Mouse (Mus musculus): ENCODE data around the gene Ak3.

Ak3 gene

DNA sequence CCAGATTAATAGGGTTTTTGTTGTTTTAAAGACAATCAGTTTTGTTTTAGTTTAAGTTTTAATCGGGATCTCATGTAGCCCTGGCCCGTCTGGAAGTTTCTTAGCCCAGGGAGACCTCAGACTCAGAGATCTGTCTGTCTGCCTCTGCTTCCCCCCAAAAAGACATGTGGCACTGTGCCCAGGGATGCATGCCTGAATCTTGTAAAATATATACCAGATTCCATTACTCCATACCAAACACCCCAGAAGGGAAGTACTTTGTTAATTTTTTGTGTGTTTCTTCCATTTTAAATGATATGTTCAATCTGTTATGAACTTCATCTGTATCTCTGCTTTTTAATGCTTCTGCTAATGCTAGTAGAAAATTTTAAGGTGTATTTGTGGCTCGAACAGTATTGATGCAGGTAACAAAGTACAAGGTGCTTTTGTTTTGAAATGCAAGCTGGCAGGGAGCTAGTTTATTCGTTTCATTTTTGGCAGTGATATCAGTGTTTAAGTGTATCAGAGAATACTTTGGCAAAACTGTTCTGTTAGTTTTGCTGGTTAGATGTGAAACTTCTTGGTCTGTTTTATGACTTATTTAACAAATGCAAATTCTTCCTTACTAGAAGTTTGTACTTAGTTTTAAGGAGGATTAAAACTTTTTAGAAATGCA lies 49.7 kb downstream of the Ak3 start:
- no peak for DNase-seq (ENCODE audit: inconsistent age in 2 of 2, low spot score in 1 of 2)

DNA sequence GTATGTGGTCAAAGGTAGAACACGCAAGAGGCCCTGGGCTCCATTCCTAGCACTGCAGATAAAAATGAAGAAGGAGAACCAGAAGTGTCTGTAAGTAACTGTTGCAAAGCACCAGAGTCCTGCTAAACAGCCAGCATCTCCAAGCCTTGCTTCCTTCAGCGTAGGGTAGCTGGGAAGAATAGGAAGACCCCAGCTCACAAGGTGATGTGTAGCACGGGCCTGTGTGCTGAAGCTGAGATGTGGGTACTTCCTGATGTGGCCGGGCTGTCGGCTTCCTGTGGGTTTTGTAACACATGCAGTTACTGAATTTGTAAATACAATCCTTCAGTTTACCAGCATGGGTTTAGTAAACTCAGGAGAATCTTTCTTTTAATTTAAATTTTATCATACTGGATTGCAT lies 52.4 kb downstream of the Ak3 start:
- DNase-seq (ENCODE audit: inconsistent age in 2 of 2, low spot score in 1 of 2), result no peak

DNA sequence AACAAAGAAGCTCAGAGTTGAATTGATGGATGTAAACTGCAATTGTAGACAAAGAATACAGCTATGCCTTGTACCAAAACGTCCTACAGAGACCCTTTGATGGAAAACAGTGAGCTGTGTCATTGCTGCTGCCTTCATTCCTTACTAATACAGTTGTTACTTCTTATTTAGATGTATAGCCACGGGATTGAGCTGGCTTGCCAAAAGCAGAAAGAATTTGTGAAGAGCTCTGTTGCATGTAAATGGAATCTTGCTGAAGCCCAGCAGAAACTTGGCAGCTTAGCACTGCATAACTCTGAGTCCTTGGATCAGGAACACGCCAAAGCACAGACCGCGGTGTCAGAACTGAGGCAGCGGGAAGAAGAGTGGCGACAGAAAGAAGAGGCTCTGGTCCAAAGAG lies 52.9 kb downstream of the Ak3 start:
- DNase-seq (ENCODE audit: inconsistent age in 2 of 2, low spot score in 1 of 2), result no peak

DNA sequence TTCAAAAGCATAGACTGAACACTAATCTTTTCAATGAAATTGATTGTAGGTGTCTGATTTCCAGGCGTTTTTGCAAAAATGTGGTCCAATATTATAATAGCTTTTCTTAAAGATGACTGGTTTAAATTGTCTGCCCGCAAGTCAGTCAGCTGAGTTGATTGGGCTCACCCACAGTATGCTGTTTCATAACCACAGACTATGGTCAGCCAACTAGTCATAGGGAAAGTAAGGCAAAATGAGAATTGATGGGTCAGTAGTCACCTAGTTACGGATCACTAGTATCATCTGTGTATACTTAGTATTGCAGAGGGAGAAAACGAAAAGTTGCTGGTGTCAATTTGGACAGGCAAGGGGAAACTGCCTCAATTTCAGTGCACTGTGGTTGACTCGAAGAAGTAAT lies 56.4 kb downstream of the Ak3 start:
- DNase-seq (ENCODE audit: inconsistent age in 2 of 2, low spot score in 1 of 2), result no peak

DNA sequence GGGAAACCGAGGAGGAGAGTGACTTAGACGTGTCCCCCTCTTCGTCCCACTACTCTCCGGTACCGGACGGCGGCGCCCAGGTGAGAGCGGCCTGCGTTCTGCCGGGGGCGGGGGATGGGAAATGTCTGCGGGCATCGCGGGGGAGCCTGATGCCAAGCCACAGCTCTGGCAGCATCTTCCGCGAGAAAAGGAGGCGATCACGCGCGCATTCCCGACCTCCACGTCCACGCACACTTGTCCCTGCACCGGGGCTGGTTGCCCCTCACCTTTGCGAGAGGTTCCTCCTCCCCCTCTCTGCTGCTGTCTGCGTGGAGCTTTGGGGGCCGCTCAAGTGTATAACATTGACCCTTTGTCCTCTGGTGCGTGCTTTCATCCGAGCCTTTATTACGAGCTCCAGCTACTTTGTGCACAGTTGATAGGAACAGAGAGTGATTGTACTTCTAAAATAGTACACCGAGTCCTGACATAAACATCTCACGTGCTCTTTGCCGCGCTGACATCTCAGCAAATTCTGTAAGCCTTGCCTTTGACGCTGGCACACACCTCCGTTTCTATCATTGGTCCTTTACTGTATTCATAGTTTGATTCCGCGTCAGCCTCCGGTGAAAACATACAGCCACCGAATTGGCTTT lies 57.1 kb downstream of the Ak3 start:
- no peak for DNase-seq (ENCODE audit: inconsistent age in 2 of 2, low spot score in 1 of 2)

DNA sequence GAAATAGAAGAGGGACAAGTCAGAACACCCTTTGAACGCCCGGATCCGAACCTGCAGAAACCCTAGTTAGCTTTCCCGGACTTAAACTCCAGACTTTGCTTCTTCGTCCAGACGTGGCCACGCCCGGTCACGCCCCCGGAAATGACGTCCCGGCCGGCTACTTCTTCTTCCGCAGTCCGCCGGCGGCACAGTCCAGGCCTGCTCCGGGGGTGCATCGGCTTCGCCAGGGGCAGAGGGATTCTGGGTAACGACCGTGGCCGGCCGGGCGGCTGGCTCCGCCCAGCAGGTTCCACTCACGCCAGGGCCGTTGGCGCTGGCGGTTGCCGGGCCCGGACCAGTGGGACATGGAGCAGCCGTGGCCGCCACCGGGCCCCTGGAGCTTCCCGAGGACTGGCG lies 57.6 kb downstream of the Ak3 start, which contains the start of gene Cdc37l1:
Gene Cdc37l1 (plus strand): TSS at position 159 of the 396 bp plus-strand sequence.
- peak; percentile 99 to 100 for DNase-seq (ENCODE audit: inconsistent age in 2 of 2, low spot score in 1 of 2)

DNA sequence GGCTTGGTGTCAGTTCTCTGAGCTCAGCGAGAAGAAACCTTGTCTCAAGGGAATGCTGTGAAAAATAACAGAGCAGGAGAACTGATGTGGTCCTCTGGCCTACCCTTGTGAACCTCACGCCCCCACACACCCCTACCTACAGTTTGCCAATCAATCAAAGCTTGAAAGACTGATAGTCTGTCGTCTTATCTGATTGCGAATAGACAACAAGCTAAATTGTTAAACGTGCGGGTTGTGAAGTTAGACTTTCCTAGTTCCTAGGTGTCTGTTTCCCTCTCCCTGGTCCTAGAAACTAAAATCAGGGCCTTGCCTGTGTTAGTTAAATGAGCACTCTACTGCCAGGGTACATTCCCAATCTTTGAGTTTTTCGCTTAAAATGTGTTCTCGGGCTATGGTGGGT lies 58.2 kb downstream of the Ak3 start:
- DNase-seq (ENCODE audit: inconsistent age in 2 of 2, low spot score in 1 of 2), result peak in 1 of 2 experiments; percentile 50

DNA sequence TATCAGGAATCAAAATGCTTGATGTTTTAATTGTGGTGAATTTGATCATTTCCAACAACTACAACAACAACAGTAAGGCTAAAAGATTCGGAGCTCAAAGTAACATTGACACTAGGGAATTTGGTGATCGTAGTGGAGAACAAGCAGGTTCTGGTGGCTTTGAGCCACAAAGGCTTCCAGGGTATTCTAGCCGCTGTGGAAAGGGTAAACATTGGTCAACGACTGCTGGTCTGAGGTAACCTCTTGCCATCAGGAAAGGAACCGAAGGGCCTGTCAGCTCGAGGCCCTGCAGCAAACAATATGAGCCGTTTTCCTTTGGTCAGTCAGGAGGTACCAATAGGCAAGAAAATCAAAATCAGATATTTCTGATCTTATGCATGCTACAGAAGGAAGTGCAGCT lies 65.1 kb downstream of the Ak3 start:
- DNase-seq (ENCODE audit: inconsistent age in 2 of 2, low spot score in 1 of 2), result no peak

DNA sequence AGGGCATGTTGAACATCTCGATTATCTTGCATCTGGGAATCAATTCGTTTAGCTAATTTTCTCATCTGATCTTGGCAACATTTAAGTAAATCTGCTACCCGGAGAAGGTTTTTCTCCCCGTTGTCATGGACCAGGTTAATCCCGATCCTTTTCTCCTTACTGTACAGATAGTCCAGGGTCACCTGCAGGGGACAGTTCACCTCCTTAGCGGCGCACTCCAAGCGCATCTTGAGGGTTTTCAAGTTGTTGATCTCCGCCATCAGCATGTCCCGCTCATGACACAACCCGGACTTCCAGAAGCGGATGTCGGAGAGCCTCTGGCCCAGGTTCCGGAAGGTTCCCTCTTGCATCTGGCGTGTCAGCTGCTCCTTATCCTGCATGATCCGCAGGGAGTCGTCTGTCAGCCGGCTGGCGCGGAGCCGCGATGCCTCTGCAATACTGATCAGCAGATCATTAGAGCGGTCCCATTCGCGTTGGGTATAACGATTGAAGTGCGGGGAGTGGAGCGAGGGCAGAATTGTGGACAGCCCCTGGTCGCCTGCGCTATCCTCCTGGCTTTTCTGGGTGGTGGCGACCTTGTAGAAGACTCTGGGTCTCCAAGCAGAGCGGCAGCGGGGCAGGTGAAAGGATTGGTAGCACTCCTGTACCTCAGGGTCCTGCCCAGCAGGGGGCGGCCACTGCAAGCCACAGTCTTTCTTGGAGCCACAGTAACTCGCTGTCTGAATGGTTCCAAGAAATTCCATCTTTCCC lies 72.7 kb downstream of the Ak3 start:
- peak; percentile 84 to 96 for DNase-seq (ENCODE audit: inconsistent age in 2 of 2, low spot score in 1 of 2)

Measured in adrenal gland, adult (tissue).